Mouse (Mus musculus) testis, postnatal 10 days (tissue): ENCODE measurements at regions not wholly inside any gene's neighbourhood (a gene's known extent, or its start where the extent isn't known, plus 50 kb on each side); places are given as distances from the start of the nearest gene placed in this dataset.

ENCODE experiments used
- DNase-seq: peaks from one replicate; pipeline ENCODE4 v3.0.0; 2021; ENCODE audit warnings: low spot score

- no peak for DNase-seq
These were observed 325.6 kb upstream of the Itga1 start for GRCm38 (mm10) chr13:115427091-115428033.

- no peak for DNase-seq
These were observed 324.1 kb upstream of the Itga1 start for GRCm38 (mm10) chr13:115425610-115426562.

GRCm38 (mm10) chr13:115423761-115424160 lies 322.0 kb upstream of the Itga1 start:
- no peak for DNase-seq

- DNase-seq: no peak
These were observed 319.7 kb upstream of the Itga1 start for GRCm38 (mm10) chr13:115421483-115421882.

GRCm38 (mm10) chr13:115417829-115418228 lies 316.1 kb upstream of the Itga1 start:
- DNase-seq: no peak

- DNase-seq: no peak
These were observed 312.2 kb upstream of the Itga1 start for GRCm38 (mm10) chr13:115413721-115414531.

GRCm38 (mm10) chr13:115405916-115406315 lies 304.2 kb upstream of the Itga1 start:
- DNase-seq: no peak

- DNase-seq: no peak
These were observed 299.0 kb upstream of the Itga1 start for GRCm38 (mm10) chr13:115400706-115401215.

GRCm38 (mm10) chr13:115379682-115380081 lies 277.9 kb upstream of the Itga1 start:
- DNase-seq: no peak

- DNase-seq: no peak
These were observed 274.6 kb upstream of the Itga1 start for GRCm38 (mm10) chr13:115376180-115376880.

GRCm38 (mm10) chr13:115361457-115361856 lies 259.7 kb upstream of the Itga1 start:
- DNase-seq: no peak

GRCm38 (mm10) chr13:115347022-115347398 lies 245.2 kb upstream of the Itga1 start:
- no peak for DNase-seq

- DNase-seq: no peak
These were observed 244.6 kb upstream of the Itga1 start for GRCm38 (mm10) chr13:115346115-115347021.

GRCm38 (mm10) chr13:115329000-115329960 lies 227.5 kb upstream of the Itga1 start:
- DNase-seq: no peak

GRCm38 (mm10) chr13:115326294-115326693 lies 224.5 kb upstream of the Itga1 start:
- DNase-seq: no peak

GRCm38 (mm10) chr13:115316681-115317080 lies 214.9 kb upstream of the Itga1 start:
- DNase-seq: no peak

- DNase-seq: no peak
These were observed 206.8 kb upstream of the Itga1 start for GRCm38 (mm10) chr13:115308586-115308985.

GRCm38 (mm10) chr13:115287371-115287770 lies 185.6 kb upstream of the Itga1 start:
- no peak for DNase-seq

- no peak for DNase-seq
These were observed 164.4 kb upstream of the Itga1 start for GRCm38 (mm10) chr13:115266164-115266563.
